Mouse (Mus musculus): Measurements from ENCODE around the gene Tmem209. TPM values are rescaled to one million over a fixed set of nuclear protein-coding genes. Genes with fewer than 3 reads are reported as not detected.

Gene Tmem209
- total RNA-seq, 2 experiments from 2014 or later = 21.7 to 24.8 TPM

DNA sequence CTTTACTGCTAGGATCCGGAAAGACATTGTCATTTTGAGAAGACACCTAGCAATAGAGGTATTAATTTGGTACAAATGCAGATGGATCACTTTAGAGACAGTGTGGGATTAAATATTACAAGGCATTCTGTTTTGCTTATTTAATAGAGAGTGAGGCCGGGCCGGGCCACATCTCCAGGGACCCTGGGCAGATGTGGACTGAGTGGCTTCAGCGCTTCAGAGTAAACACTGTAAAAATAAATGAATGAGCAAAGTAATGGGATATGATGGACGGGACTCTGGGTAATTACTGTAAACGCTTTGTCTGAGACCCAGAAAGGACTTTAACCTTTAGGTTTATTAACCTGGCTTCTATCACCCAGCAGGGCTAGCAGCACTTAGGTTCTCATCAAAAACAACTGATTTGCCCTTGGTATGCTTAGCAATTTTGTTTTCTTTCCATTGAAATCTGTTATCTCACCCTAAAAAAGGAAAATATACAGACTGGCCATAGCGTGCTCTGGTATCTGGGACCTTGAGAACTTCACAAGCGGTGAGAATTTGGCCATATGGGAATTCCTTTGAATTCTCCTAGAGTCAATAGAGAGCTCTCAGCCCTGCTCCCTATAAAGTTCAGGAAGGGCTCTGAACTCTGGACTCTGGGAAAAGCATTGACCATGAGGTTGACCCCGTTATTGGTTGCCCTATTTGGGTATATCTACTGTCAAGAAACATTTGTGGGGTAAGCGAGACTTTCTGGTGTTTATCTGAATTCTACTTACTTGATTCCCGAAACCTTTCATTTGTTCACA, 31.6 kb upstream of the Tmem209 start, which contains the start of gene Cpa2:
Cpa2 (plus strand) TSS at position 574 of the 791 bp plus-strand sequence.
- DNase-seq (ENCODE audit: low spot score in 2 of 2) = no peak

- no peak for DNase-seq (ENCODE audit: low spot score in 2 of 2)
These were observed 29.2 kb upstream of the Tmem209 start for GRCm38 (mm10) chr6:30538800-30539199.

DNA sequence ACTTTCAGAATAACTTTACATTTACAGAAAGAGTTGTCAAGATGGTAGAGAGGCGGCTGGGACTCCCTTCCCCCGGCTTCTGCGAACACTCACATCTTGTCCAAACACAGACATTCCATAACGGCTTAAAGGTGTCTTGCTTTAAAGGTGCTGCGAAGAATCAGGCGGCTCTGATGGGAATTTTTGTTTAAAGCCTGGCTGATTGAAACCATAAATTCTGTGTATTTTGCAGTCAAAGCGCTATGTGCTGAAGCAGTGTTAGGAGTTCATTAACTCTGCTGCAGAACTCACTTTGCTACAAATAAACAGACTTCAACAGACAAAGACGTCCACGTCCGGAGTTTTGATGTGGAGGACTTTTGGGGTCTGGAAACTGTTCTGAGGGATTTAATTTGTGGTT, 28.7 kb upstream of the Tmem209 start:
- no peak for DNase-seq (ENCODE audit: low spot score in 2 of 2)

GRCm38 (mm10) chr6:30535340-30535739, 25.8 kb upstream of the Tmem209 start:
- DNase-seq (ENCODE audit: low spot score in 2 of 2) = peak; percentile 35 to 63

DNA sequence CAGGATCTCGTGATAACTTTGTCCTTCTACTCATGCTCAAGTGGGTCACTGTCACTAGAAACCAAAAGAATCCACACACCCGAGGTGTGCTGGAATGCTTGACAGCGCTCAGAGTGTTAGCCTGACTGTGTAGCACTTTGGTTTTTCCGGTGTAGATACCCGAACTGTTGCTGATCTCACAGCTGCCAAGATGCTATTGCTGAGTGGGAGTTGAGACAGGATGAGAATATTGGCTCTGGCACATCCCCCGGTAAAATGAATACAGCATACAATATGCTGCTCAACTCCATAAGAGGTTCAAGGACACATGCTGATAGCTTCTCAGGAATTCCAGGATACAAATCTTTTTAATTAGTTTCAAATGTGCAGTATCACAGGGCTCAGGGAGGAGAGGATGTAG, 19.2 kb upstream of the Tmem209 start:
- DNase-seq (ENCODE audit: low spot score in 2 of 2) = no peak

GRCm38 (mm10) chr6:30526586-30527515, 17.3 kb upstream of the Tmem209 start:
- no peak for DNase-seq (ENCODE audit: low spot score in 2 of 2)

DNA sequence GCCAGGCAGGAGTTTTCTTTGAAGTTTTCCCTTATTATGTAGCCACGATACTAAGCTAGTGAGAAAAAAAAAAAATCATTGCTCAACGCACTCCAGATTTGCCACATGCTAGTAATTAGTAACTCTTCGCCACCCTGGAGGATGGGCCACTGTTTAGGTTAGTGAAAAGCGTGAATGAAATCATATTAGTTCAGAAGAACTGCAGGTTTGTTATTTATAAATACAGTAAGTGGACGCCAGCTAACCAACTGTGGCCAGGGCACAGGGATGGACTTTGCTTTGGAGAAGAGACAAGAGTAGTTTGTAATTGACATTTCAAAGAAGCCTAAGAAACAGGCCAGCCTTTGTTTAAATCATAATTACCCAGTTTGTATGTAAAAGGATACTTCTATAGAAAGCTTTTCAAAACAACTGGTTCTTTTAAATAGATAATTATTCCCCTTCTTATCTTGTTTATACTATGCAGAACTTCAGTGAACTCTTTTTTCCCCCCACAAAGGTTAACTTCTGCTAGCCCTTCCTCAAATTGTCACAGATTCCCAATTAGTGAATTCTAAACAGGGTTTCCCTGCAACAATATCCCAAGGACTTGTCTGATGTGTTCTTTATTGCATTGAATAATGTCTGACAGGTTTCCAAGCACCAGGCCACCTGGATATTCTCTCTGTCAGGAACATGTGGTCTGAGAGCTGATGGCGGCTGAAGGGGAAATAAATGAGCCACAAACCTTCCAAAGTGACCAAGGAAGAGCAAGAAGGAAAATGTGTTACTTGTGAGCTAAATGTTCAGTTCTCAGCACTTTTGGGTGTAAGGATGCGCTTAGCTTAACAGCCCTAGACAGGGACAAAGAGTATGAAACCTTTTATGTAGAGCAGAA, 16.1 kb upstream of the Tmem209 start:
- DNase-seq (ENCODE audit: low spot score in 2 of 2) = no peak

DNA sequence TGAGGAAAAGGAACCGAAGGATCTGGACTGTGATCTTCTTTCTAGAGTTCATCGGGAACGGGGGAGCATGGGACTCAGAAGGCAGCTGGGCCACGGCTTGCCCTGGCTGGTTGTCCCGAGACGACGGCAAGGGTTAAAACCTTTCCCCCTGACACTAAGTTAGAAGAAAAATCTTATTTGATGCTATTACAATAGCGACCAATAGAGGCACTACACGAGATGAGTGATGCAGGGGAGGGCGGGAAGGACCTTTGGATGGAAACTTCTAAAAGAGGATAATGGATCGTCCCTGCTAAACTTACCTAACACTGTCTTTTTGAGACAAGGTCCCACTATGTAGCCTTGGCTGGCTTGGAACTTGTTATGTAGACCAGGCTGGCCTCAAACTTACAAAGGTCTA, 10.8 kb upstream of the Tmem209 start:
- no peak for DNase-seq (ENCODE audit: low spot score in 2 of 2)

- no peak for DNase-seq (ENCODE audit: low spot score in 2 of 2)
These were observed 4.7 kb upstream of the Tmem209 start for GRCm38 (mm10) chr6:30514242-30514641.

GRCm38 (mm10) chr6:30510291-30510690, 708 bp upstream of the Tmem209 start:
- no peak for DNase-seq (ENCODE audit: low spot score in 2 of 2)

DNA sequence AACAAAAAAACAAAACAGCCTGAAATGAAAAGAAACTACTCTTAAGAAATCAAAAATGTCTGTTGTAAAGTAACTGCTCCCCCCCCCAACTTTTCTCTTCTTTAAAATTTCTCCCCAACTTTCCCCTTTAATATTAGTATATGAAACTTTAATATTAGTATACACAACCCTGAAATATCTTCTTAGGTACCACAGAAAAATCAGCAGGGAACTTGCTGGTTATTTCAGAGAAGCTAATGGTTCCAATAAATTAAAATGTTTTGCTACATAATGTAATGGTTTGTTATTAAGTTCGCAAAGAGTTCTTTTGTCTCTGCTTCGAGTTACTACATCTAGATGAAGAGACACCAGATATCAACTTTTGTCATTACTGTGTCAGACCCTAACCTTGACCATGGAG, 759 bp downstream of the Tmem209 start:
- no peak for DNase-seq (ENCODE audit: low spot score in 2 of 2)

DNA sequence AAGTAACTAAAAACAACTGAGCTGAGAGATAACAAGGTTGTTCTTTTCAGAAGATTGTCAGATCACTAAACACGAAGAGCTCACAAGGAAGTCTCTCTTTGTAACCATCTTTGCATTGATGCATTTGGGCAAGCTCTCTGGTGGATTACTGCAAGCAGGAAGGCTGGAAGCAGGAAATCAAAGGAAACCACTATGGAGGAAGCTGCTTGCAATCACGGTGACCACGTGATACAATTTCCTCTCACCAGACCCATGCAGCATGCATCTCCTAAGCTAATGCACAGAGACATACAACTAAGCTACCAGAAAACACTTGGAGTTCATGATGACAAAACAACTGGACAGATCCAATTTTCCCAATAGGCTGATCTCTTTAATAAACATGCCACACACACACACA, 10.5 kb downstream of the Tmem209 start:
- no peak for DNase-seq (ENCODE audit: low spot score in 2 of 2)

DNA sequence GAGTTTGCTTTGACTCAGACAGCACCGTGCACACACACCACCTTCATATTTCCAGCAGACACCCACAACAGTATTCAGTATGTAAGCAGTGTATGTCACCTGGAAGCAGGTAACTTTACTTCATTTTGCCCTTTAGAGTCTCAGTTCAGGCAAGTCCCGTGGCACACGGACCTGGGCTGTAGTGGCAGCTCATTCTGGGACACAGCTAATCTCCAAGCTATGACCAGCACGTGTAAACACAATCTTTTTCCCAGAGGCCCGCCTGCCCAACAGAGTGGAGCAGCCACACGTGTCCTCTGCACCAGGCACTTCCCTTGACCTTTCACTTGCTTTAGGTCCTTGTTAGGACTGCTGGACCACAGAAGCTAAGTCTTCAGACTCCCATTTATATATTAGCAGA, 23.1 kb downstream of the Tmem209 start:
- DNase-seq (ENCODE audit: low spot score in 2 of 2) = no peak

GRCm38 (mm10) chr6:30482908-30483307, 26.7 kb downstream of the Tmem209 start:
- no peak for DNase-seq (ENCODE audit: low spot score in 2 of 2)

GRCm38 (mm10) chr6:30479418-30479817, 30.2 kb downstream of the Tmem209 start:
- no peak for DNase-seq (ENCODE audit: low spot score in 2 of 2)

DNA sequence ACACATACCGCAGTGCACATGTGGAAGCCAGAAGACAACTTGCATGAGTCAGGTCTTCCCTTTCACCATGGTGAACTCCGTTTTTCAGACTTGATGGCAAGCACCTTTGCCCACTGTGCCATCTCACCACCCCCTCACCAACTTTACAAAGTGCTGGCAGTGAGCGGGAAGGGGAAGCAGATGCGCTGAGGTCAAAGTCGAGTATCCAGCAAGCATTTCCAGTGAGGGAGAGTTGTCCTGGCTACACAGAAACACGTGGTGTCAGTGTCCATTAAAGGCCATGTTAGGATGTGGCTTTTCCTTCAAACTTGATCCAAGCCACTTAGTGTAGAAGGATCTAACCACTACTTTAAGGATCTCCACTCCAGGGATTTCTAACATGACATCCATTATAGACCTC, 31.8 kb downstream of the Tmem209 start:
- DNase-seq (ENCODE audit: low spot score in 2 of 2) = no peak

- no peak for DNase-seq (ENCODE audit: low spot score in 2 of 2)
These were observed 32.3 kb downstream of the Tmem209 start for GRCm38 (mm10) chr6:30477210-30477714.

DNA sequence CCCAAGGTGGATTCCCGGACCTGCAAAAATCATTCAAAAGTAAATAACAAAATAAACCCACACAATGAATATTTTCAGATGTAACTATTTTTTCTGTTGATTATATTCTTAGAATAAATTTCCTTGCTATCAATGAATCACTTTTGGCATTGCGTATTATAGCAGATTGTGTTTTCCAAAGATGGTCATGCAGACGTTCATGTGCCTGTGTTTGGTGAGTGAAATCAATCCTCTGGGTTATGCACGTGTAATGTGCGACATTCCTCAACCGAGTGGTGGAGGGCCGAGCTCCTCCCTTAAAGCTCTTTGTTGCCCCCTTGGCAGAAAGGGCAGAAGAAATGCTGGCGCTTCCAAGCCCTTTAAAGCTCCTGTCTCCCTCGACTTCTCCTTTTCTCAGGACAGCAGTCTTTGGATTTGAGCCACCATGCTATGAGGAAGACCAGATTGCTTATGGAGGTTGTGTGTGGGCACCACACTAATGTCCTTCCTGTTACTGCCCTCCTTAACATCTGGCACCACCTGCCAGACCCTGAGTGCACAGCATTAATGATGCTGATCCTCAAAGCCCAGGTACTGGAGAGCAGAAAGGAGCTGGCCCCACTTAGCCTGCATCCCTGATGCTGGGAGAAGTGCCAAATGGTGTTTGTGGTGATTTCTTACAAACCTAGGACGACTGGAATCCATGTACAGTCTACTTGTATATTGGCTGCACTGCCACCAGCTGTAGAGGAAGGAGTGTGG, 33.4 kb downstream of the Tmem209 start:
- DNase-seq (ENCODE audit: low spot score in 2 of 2) = no peak

GRCm38 (mm10) chr6:30471706-30472105, 37.9 kb downstream of the Tmem209 start:
- DNase-seq (ENCODE audit: low spot score in 2 of 2) = no peak

- DNase-seq (ENCODE audit: low spot score in 2 of 2) = peak in 1 of 2 experiments; percentile 23
These were observed 40.2 kb downstream of the Tmem209 start for GRCm38 (mm10) chr6:30469370-30469769.
